Mouse (Mus musculus) adrenal gland, postnatal 36 days (tissue): ENCODE measurements around the gene AY074887. TPM values are rescaled to one million over a fixed set of nuclear protein-coding genes. Genes with fewer than 3 reads are reported as not detected.

Source experiments
- DNase-seq, 2 experiments: peaks; one replicate each; pipeline ENCODE4 v3.0.0; 2021; ENCODE audit warnings: mixed read lengths in 1 of 2
- total RNA-seq, 2 experiments: library from RNA; stranded (reverse); gene quantifications; 2 replicates each; pipeline ENCODE4 v1.2.3; 2021

Gene AY074887
- total RNA-seq, 2 experiments from 2014 or later: not detected

DNA sequence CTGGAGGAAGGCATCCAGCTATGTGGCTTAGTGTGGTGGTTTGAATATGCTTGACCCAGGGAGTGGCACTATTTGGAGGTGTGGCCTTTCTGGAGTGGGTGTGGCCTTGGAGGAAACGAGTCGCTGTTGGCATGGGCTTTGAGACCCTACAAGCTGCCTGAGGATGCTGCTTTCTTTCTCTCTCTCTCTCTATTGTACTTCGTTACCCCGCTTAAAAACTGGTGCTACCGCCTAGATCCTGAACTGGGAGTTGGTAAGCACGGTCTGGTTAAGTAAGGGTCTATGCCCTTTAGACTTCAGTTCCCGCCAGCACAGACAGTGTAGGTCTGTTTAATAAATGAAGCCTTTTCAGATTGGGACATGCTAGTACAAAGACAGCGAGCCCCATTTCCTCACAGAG lies 34.4 kb downstream of the AY074887 start:
- DNase-seq: no peak

DNA sequence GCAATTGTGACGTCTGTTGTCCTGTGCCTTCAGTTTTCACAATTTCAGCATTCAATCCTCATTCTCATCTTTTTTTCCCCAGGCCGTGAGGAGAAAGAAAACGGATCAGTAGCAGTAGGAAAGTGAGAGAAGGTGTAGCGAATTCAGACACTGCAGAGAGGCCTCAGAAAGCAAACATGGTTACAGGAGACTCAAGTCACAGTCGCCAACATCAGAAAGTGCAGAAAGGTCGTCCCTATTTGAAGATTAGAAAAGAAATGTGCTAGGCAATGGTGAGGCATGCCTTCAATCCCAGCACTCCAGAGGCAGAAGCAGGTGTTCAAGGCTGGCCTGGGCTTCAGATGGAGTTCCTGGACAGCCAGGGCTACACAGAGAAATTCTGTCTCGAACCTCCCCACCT lies 35.2 kb downstream of the AY074887 start:
- no peak for DNase-seq

DNA sequence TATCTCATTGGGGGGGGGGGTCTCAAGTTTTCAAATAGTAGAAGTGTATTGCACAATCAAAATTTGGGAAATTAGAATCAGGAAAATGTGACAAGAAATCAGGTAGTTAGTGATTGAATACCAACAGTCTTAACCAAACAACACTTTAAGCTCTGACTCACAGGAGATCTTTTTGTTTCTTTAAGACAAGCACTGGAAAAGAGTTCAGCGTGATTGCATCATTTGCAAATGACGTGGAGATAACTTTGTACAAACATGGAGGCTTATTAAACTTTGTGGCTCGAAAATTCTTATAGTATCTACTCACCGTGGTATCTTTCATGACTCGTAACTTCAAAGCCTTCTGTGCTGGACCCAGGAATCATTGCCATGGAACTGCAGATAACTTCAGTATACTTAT lies 41.4 kb downstream of the AY074887 start:
- no peak for DNase-seq

Other genes starting within 250 kb of the AY074887 start
- 10 to 100 TPM; 67.6 to 72.7 TPM for gene Wdr61, start 216.5 kb downstream of the AY074887 start, total RNA-seq
- gene Crabp1, start 186.2 kb downstream of the AY074887 start, total RNA-seq: 1 to 10 TPM; 7.9 to 8.5 TPM
- 10 to 100 TPM; 46.3 to 58.4 TPM for gene Ireb2, start 87.2 kb downstream of the AY074887 start, total RNA-seq
- 1 to 10 TPM; 1.4 to 2.1 TPM for gene Hykk, start 33.7 kb downstream of the AY074887 start, total RNA-seq
- gene Psma4, start 208 bp downstream of the AY074887 start, total RNA-seq: 100 to 1,000 TPM; 186 to 193 TPM
- gene Chrna5, start 29.9 kb upstream of the AY074887 start, total RNA-seq: under 1 TPM; 0.33 to 0.56 TPM
- 1 to 10 TPM; 8.5 to 9.9 TPM for gene Chrna3, start 75.6 kb upstream of the AY074887 start, total RNA-seq
- gene Chrnb4, start 97.8 kb upstream of the AY074887 start, total RNA-seq: 1 to 10 TPM; 5.2 to 6.6 TPM
- 10 to 100 TPM; 48.2 to 55.3 TPM for gene Ube2q2, start 197.9 kb upstream of the AY074887 start, total RNA-seq